Mouse (Mus musculus) embryonic facial prominence, embryonic 13.5 days (tissue): ENCODE results near the gene Epm2aip1. TPM values are rescaled to one million over a fixed set of nuclear protein-coding genes. Genes with fewer than 3 reads are reported as not detected.

Experiments used
- ATAC-seq: fragments of 200-750 bp; cut with Nextera tagmentation; 2 replicates; pipeline ENCODE4 v1.8.0; 2017; ENCODE audit warnings: low read depth; ENCODE audit not compliant: insufficient number of reproducible peaks, insufficient read depth, low FRiP score, low TSS enrichment
- H3K27ac ChIP-seq: fragments of 300-500 bp; sonication (generic); 2 replicates; pipeline ENCODE4 v1.5.1; 2015; ENCODE audit warnings: moderate library complexity, mild to moderate bottlenecking, inconsistent platforms
- H3K27me3 ChIP-seq: fragments of 300-500 bp; sonication (generic); 2 replicates; pipeline ENCODE4 v1.6.1; 2015; ENCODE audit warnings: mild to moderate bottlenecking, inconsistent platforms
- H3K36me3 ChIP-seq: fragments of 300-500 bp; sonication (generic); 2 replicates; pipeline ENCODE4 v1.6.1; 2015; ENCODE audit warnings: mild to moderate bottlenecking, inconsistent platforms
- H3K4me1 ChIP-seq: fragments of 300-500 bp; sonication (generic); 2 replicates; pipeline ENCODE4 v1.6.1; 2015; ENCODE audit warnings: inconsistent platforms
- H3K4me2 ChIP-seq: fragments of 300-500 bp; sonication (generic); 2 replicates; pipeline ENCODE4 v1.6.1; 2015; ENCODE audit warnings: moderate library complexity, mild to moderate bottlenecking, inconsistent platforms
- H3K4me3 ChIP-seq: fragments of 300-500 bp; sonication (generic); 2 replicates; pipeline ENCODE4 v1.5.1; 2015; ENCODE audit warnings: mild to moderate bottlenecking, inconsistent platforms
- H3K9ac ChIP-seq: fragments of 300-500 bp; sonication (generic); 2 replicates; pipeline ENCODE4 v1.6.1; 2015; ENCODE audit warnings: mild to moderate bottlenecking, inconsistent platforms
- H3K9me3 ChIP-seq: fragments of 300-500 bp; sonication (generic); 2 replicates; pipeline ENCODE4 v1.6.1; 2016; ENCODE audit warnings: inconsistent platforms
- WGBS: fragments of 180-500 bp; shearing (Covaris S2); methylation state at CpG from one replicate; pipeline ENCODE4 v1.1.7; 2015; ENCODE audit warnings: mixed read lengths; 5-methylcytosine and 5-hydroxymethylcytosine counted together
- polyA plus RNA-seq: library from polyadenylated mRNA; unstranded; fragments of >200 nt; fragmentation: Nextera tagmentation; extraction: Ambion mirVana; gene quantifications from 2 replicates; pipeline ENCODE4 v1.2.1, GENCODE M21; 2015

Gene Epm2aip1
- polyA plus RNA-seq, 1 experiment from 2014 or later, result 32.0 TPM

- no peaks in the 10 kb centered on the region for H3K9me3 ChIP-seq
- ATAC-seq, result no peak
- WGBS, result 45% methylated on average over 9 of the region's 9 CpGs
- H3K4me1 ChIP-seq, result peaks cover 10% of the 10 kb centered on the region
- peak overlapping the region; percentile 16; the same call in 1 of the 2 replicates for H3K27ac ChIP-seq
- peak overlapping the region; percentile 49 for H3K4me2 ChIP-seq
- H3K36me3 ChIP-seq, result no peaks in the 10 kb centered on the region
- H3K27me3 ChIP-seq, result no peaks in the 10 kb centered on the region
- no peak overlapping the region for H3K9ac ChIP-seq
- peak overlapping the region; percentile 16; the same call in 1 of the 2 replicates for H3K4me3 ChIP-seq
Observed at GRCm38 (mm10) chr9:111289294-111289831, 17.6 kb downstream of the Epm2aip1 start.

GRCm38 (mm10) chr9:111289832-111290339, 18.2 kb downstream of the Epm2aip1 start:
- Histone ChIP-seq H3K4me2 (peak overlapping the region; percentile 49), H3K4me3 (peak overlapping the region; percentile 16; the same call in 1 of the 2 replicates), H3K4me1 (peaks cover 10% of the 10 kb centered on the region), H3K36me3 (no peaks in the 10 kb centered on the region), H3K9ac (no peak overlapping the region), H3K27ac (no peak overlapping the region; the same call in 1 of the 2 replicates), H3K27me3 (no peaks in the 10 kb centered on the region), H3K9me3 (no peaks in the 10 kb centered on the region)
- WGBS, result 13% methylated on average over 21 of the region's 21 CpGs
- ATAC-seq, result no peak

GRCm38 (mm10) chr9:111290539-111291100, 18.9 kb downstream of the Epm2aip1 start:
- Histone ChIP-seq H3K27ac (no peak overlapping the region), H3K9me3 (no peaks in the 10 kb centered on the region), H3K4me3 (no peak overlapping the region), H3K27me3 (no peaks in the 10 kb centered on the region), H3K4me2 (no peak overlapping the region), H3K4me1 (peaks cover 10% of the 10 kb centered on the region), H3K9ac (no peak overlapping the region), H3K36me3 (no peaks in the 10 kb centered on the region)
- 72% methylated on average over 11 of the region's 11 CpGs for WGBS
- no peak for ATAC-seq

GRCm38 (mm10) chr9:111293234-111293633, 21.5 kb downstream of the Epm2aip1 start:
- WGBS, result 84% methylated on average over 4 of the region's 4 CpGs
- ATAC-seq, result no peak
- no peak overlapping the region for H3K9ac ChIP-seq

GRCm38 (mm10) chr9:111294911-111295310, 23.2 kb downstream of the Epm2aip1 start:
- Histone ChIP-seq H3K4me1 (peaks cover 3% of the 10 kb centered on the region; the same call in 1 of the 2 replicates), H3K4me3 (no peak overlapping the region), H3K27me3 (no peaks in the 10 kb centered on the region), H3K4me2 (no peak overlapping the region), H3K9me3 (no peaks in the 10 kb centered on the region), H3K9ac (no peak overlapping the region), H3K36me3 (no peaks in the 10 kb centered on the region), H3K27ac (no peak overlapping the region)
- WGBS, result 95% methylated on average over 6 of the region's 6 CpGs
- ATAC-seq, result no peak

More at GRCm38 (mm10) chr9:111293234-111293633, 21.5 kb downstream of the Epm2aip1 start:
- Histone ChIP-seq H3K9me3 (no peaks in the 10 kb centered on the region), H3K27me3 (no peaks in the 10 kb centered on the region), H3K4me1 (peaks cover 10% of the 10 kb centered on the region), H3K4me3 (no peak overlapping the region), H3K36me3 (no peaks in the 10 kb centered on the region), H3K27ac (no peak overlapping the region), H3K4me2 (no peak overlapping the region)

GRCm38 (mm10) chr9:111295323-111295722, 23.6 kb downstream of the Epm2aip1 start:
- Histone ChIP-seq H3K9ac (no peak overlapping the region), H3K27me3 (no peaks in the 10 kb centered on the region), H3K27ac (no peak overlapping the region), H3K4me3 (no peak overlapping the region), H3K36me3 (no peaks in the 10 kb centered on the region), H3K4me1 (no peaks in the 10 kb centered on the region), H3K4me2 (no peak overlapping the region), H3K9me3 (no peaks in the 10 kb centered on the region)
- WGBS, result 63% methylated on average over 2 of the region's 2 CpGs
- no peak for ATAC-seq

GRCm38 (mm10) chr9:111296433-111296832, 24.7 kb downstream of the Epm2aip1 start:
- Histone ChIP-seq H3K9me3 (no peaks in the 10 kb centered on the region), H3K36me3 (no peaks in the 10 kb centered on the region), H3K9ac (no peak overlapping the region), H3K27me3 (peaks cover 3% of the 10 kb centered on the region; the same call in 1 of the 2 replicates), H3K4me3 (no peak overlapping the region), H3K27ac (no peak overlapping the region), H3K4me2 (no peak overlapping the region), H3K4me1 (no peaks in the 10 kb centered on the region)
- ATAC-seq, result no peak
- 76% methylated on average over 7 of the region's 7 CpGs for WGBS

- no peaks in the 10 kb centered on the region for H3K36me3 ChIP-seq
- H3K4me2 ChIP-seq, result no peak overlapping the region
- H3K4me1 ChIP-seq, result no peaks in the 10 kb centered on the region
- peaks cover 4% of the 10 kb centered on the region; the same call in 1 of the 2 replicates for H3K27me3 ChIP-seq
- H3K9me3 ChIP-seq, result no peaks in the 10 kb centered on the region
- ATAC-seq, result no peak
- no peak overlapping the region for H3K4me3 ChIP-seq
- no peak overlapping the region for H3K27ac ChIP-seq
- WGBS, result 96% methylated on average over 2 of the region's 2 CpGs
- H3K9ac ChIP-seq, result no peak overlapping the region
Observed at GRCm38 (mm10) chr9:111298606-111299005, 26.9 kb downstream of the Epm2aip1 start.

GRCm38 (mm10) chr9:111302196-111302831, 30.6 kb downstream of the Epm2aip1 start:
- WGBS, result 75% methylated on average over 12 of the region's 12 CpGs
- Histone ChIP-seq H3K4me3 (no peak overlapping the region), H3K9me3 (no peaks in the 10 kb centered on the region), H3K4me1 (no peaks in the 10 kb centered on the region), H3K27me3 (peaks cover 4% of the 10 kb centered on the region), H3K27ac (no peak overlapping the region), H3K9ac (no peak overlapping the region), H3K4me2 (no peak overlapping the region), H3K36me3 (no peaks in the 10 kb centered on the region)
- no peak for ATAC-seq

GRCm38 (mm10) chr9:111304036-111304435, 32.3 kb downstream of the Epm2aip1 start:
- H3K36me3 ChIP-seq, result no peaks in the 10 kb centered on the region
- ATAC-seq, result no peak
- no peaks in the 10 kb centered on the region for H3K4me1 ChIP-seq
- H3K4me2 ChIP-seq, result no peak overlapping the region
- no peak overlapping the region for H3K27ac ChIP-seq
- H3K27me3 ChIP-seq, result peaks cover 10% of the 10 kb centered on the region
- H3K9me3 ChIP-seq, result no peaks in the 10 kb centered on the region
- WGBS, result 89% methylated on average over 6 of the region's 6 CpGs
- no peak overlapping the region for H3K9ac ChIP-seq
- no peak overlapping the region for H3K4me3 ChIP-seq

- Histone ChIP-seq H3K27me3 (peaks cover 30% of the 10 kb centered on the region), H3K4me1 (no peaks in the 10 kb centered on the region), H3K9ac (no peak overlapping the region), H3K4me2 (no peak overlapping the region), H3K27ac (no peak overlapping the region), H3K36me3 (no peaks in the 10 kb centered on the region), H3K4me3 (no peak overlapping the region), H3K9me3 (peaks cover 8% of the 10 kb centered on the region)
- no peak for ATAC-seq
- 80% methylated on average over 7 of the region's 7 CpGs for WGBS
Observed at GRCm38 (mm10) chr9:111306142-111306541, 34.4 kb downstream of the Epm2aip1 start.
